In the genomic region with DNA sequence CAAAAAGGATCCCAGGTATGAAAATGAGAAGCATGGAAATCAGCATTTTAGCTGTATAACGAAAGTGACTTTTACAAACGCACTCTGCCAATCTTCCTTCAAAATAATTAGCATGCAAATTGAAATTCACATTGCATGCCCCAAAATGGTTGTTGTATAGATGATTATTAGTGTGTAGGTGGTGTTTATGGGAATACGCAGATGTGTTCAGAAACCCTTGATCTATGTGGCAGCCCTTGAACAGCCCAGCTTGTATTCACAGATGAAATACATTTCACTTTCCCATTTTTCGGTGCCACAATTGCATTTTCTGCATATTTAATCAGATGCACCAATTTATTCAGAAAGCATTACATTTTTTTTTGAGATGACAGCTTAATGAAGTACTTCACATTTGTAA, we compare ENCODE assay signal across 17 mouse cellular contexts. TPM values are rescaled to one million over a fixed set of nuclear protein-coding genes. Genes with fewer than 3 reads are reported as not detected.
DNase-seq lines count a peak whose midpoint lies in the region; ATAC-seq and TF ChIP-seq lines count a peak whose summit lies in the region.
"Had no signal": no experiment of that assay in that cellular context is flagged by ENCODE, and none has a peak within 500 bp of the region (broad histone marks: within the 10 kb centered on the region; RNA-seq: fewer than 3 reads in every experiment).

No protein-coding gene starts in this region.

- 67% methylated on average over 4 of the region's 4 CpGs for WGBS in forebrain, embryonic 14.5 days
- 77% methylated on average over 4 of the region's 4 CpGs for WGBS in forebrain, embryonic 12.5 days
- WGBS in forebrain, embryonic 16.5 days = 48% methylated on average over 4 of the region's 4 CpGs
- 98% methylated on average over 4 of the region's 4 CpGs for WGBS in thymus, adult 2 months

- no peak for TF ChIP-seq CTCF in brain, embryonic 14.5 days (IDR thresholded peaks at IDR 0.05; ENCODE audit: borderline replicate concordance, extremely low read depth, insufficient read depth, insufficient read length)
- no peak for TF ChIP-seq CTCF in thymus, adult 2 months (IDR thresholded peaks at IDR 0.05; ENCODE audit: borderline replicate concordance, control insufficient read depth, extremely low read depth, insufficient read depth, low read length, poor library complexity)

- 0 out of 2 replicates have a peak, but pooled peaks have one; percentile 58 for ATAC-seq in forebrain, embryonic 14.5 days
- no peak for ATAC-seq in forebrain, embryonic 12.5 days (ENCODE audit: low FRiP score)
- peak; percentile 59; the same call in 1 of the 2 replicates for ATAC-seq in forebrain, embryonic 16.5 days

- H3K27ac ChIP-seq in forebrain, embryonic 14.5 days (ENCODE audit: low read depth, low read length) = no peak overlapping the region
- H3K27ac ChIP-seq in forebrain, embryonic 12.5 days = no peak overlapping the region
- no peak overlapping the region; the same call in 1 of the 2 replicates for H3K27ac ChIP-seq in forebrain, embryonic 16.5 days (ENCODE audit: low read length)
- no peak overlapping the region for H3K27ac ChIP-seq in thymus, adult 2 months (ENCODE audit: control insufficient read depth, insufficient read depth, low read length)
- H3K27ac ChIP-seq: embryonic facial prominence, embryonic 10.5 days; embryonic facial prominence, embryonic 12.5 days had no signal

- H3K9me3 ChIP-seq in forebrain, embryonic 14.5 days (replicated peaks; ENCODE audit: control insufficient read depth, low read length) = no peaks in the 10 kb centered on the region
- no peaks in the 10 kb centered on the region for H3K9me3 ChIP-seq in forebrain, embryonic 12.5 days
- no peaks in the 10 kb centered on the region for H3K9me3 ChIP-seq in forebrain, embryonic 16.5 days (ENCODE audit: control insufficient read depth, low read length)
- H3K9me3 ChIP-seq: embryonic facial prominence, embryonic 10.5 days; embryonic facial prominence, embryonic 12.5 days had no signal

- no peaks in the 10 kb centered on the region for H3K27me3 ChIP-seq in forebrain, embryonic 14.5 days (replicated peaks; ENCODE audit: control insufficient read depth, insufficient read depth, low read length)
- no peaks in the 10 kb centered on the region for H3K27me3 ChIP-seq in forebrain, embryonic 12.5 days
- no peaks in the 10 kb centered on the region for H3K27me3 ChIP-seq in forebrain, embryonic 16.5 days (replicated peaks; ENCODE audit: control insufficient read depth, insufficient read depth, low read length)
- no peaks in the 10 kb centered on the region for H3K27me3 ChIP-seq in thymus, adult 2 months (ENCODE audit: control insufficient read depth, insufficient read depth, low read length)
- H3K27me3 ChIP-seq: embryonic facial prominence, embryonic 12.5 days had no signal

- no peak for TF ChIP-seq POLR2A in brain, embryonic 14.5 days (IDR thresholded peaks at IDR 0.05; ENCODE audit: borderline replicate concordance, extremely low read depth, insufficient read depth, insufficient read length, poor library complexity, severe bottlenecking)
- TF ChIP-seq POLR2A in thymus, adult 2 months (IDR thresholded peaks at IDR 0.05; ENCODE audit: control insufficient read depth, extremely low read depth, insufficient read depth, low read length, poor library complexity) = no peak

- H3K4me3 ChIP-seq in forebrain, embryonic 14.5 days (ENCODE audit: low read depth, low read length) = no peak overlapping the region
- no peak overlapping the region for H3K4me3 ChIP-seq in forebrain, embryonic 12.5 days (replicated peaks)
- H3K4me3 ChIP-seq in forebrain, embryonic 16.5 days (replicated peaks; ENCODE audit: low read length) = no peak overlapping the region
- no peak overlapping the region for H3K4me3 ChIP-seq in thymus, adult 2 months (ENCODE audit: control insufficient read depth, insufficient read depth, low read length)
- H3K4me3 ChIP-seq: embryonic facial prominence, embryonic 10.5 days; embryonic facial prominence, embryonic 12.5 days had no signal

- no peaks in the 10 kb centered on the region for H3K36me3 ChIP-seq in forebrain, embryonic 14.5 days (ENCODE audit: control insufficient read depth, insufficient read depth, low read length)
- no peaks in the 10 kb centered on the region for H3K36me3 ChIP-seq in forebrain, embryonic 12.5 days (replicated peaks)
- H3K36me3 ChIP-seq in forebrain, embryonic 16.5 days (ENCODE audit: control insufficient read depth, insufficient read depth) = no peaks in the 10 kb centered on the region
- H3K36me3 ChIP-seq in thymus, adult 2 months (ENCODE audit: control insufficient read depth, insufficient read depth, low read length) = no peaks in the 10 kb centered on the region
- H3K36me3 ChIP-seq: embryonic facial prominence, embryonic 10.5 days; embryonic facial prominence, embryonic 12.5 days had no signal

- H3K9ac ChIP-seq in forebrain, embryonic 14.5 days (ENCODE audit: low read length) = no peak overlapping the region
- no peak overlapping the region for H3K9ac ChIP-seq in forebrain, embryonic 12.5 days
- no peak overlapping the region for H3K9ac ChIP-seq in forebrain, embryonic 16.5 days (replicated peaks; ENCODE audit: low read depth, low read length)
- H3K9ac ChIP-seq: embryonic facial prominence, embryonic 12.5 days had no signal

- H3K4me2 ChIP-seq in forebrain, embryonic 14.5 days (ENCODE audit: low read length) = no peak overlapping the region
- no peak overlapping the region for H3K4me2 ChIP-seq in forebrain, embryonic 12.5 days
- no peak overlapping the region for H3K4me2 ChIP-seq in forebrain, embryonic 16.5 days (ENCODE audit: low read length)
- H3K4me2 ChIP-seq: embryonic facial prominence, embryonic 12.5 days had no signal

- peak; percentile 37 for DNase-seq in forebrain, embryonic 14.5 days (ENCODE audit: low spot score)
- peak; percentile 64 for DNase-seq in brain, embryonic 14.5 days (ENCODE audit: low read depth)
- no peak for DNase-seq in thymus, adult 2 months
- no peak for DNase-seq in spleen, postnatal 14 days (ENCODE audit: low spot score in 2 of 2)
- DNase-seq: adrenal gland, adult 2 months; adrenal gland, postnatal 10 days; adrenal gland, postnatal 25 days; cerebellum, adult 11-12 months; cerebellum, adult 2 months; cerebellum, adult 9-10 months; cerebellum, postnatal 10 days; cerebellum, postnatal 25 days had no signal

- H3K4me1 ChIP-seq in forebrain, embryonic 14.5 days (ENCODE audit: control insufficient read depth, insufficient read depth, low read length) = peaks cover 6% of the 10 kb centered on the region; the same call in 1 of the 2 replicates
- H3K4me1 ChIP-seq in forebrain, embryonic 12.5 days = peaks cover 16% of the 10 kb centered on the region
- H3K4me1 ChIP-seq in forebrain, embryonic 16.5 days (replicated peaks; ENCODE audit: control insufficient read depth, insufficient read depth, low read length) = peaks cover 20% of the 10 kb centered on the region
- H3K4me1 ChIP-seq in thymus, adult 2 months (replicated peaks; ENCODE audit: control insufficient read depth, insufficient read depth, low read length) = no peaks in the 10 kb centered on the region

RNA-seq across cellular contexts. Expression of a gene that starts 14.3 kb away (rescaled TPM):
- 0.57 and 0.73 TPM in 2 replicates for polyA plus RNA-seq in forebrain, embryonic 14.5 days (2014; fragmentation: Nextera tagmentation; extraction: Ambion mirVana)
- polyA plus RNA-seq in forebrain, embryonic 12.5 days (2016; fragmentation: Nextera tagmentation; extraction: Ambion mirVana) = 8.4 and 13.8 TPM in 2 replicates
- 1.4 and 1.5 TPM in 2 replicates for polyA plus RNA-seq in brain, embryonic 14.5 days (2012; rRNA removed)
- polyA plus RNA-seq in forebrain, embryonic 16.5 days (2015; fragmentation: Nextera tagmentation; extraction: Ambion mirVana) = 1.0 and 3.8 TPM in 2 replicates
- polyA plus RNA-seq in thymus, adult 2 months (2012; rRNA removed) = 0.14 and 0.15 TPM in 2 replicates
- polyA plus RNA-seq: adrenal gland, adult 2 months; C2C12 had no signal

Comparison
In these comparisons a context has a peak if more than half of its experiments do, and no peak if none do; other contexts are left out.
1. DNase-seq: peak in forebrain, embryonic 14.5 days (single experiment) and brain, embryonic 14.5 days (single experiment); none in thymus, adult 2 months (single experiment) and spleen, postnatal 14 days (0 of 2).